Comparison of ENCODE assay signal across 31 mouse cellular contexts in the genomic region with DNA sequence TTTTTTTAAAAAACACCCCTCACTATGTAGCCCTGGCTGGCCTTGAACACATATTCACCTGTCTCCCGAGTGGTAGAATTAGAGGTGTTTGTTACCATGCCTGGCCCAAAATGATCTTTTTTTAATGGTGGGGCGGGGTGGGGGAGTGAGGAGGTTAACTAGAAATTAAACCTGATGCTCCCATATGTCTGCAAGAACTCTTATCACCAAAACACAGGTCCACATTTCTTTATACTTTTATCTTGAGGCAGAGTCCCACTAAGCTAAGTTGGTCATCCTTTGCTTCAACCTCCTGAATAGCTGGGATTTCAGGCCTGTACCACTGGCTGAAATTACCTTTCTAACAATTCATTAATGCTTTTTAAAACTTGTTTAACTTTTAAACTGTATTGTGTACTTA. TPM values are rescaled to one million over a fixed set of nuclear protein-coding genes. Genes with fewer than 3 reads are reported as not detected.
A peak's percentile ranks its signal among the peaks of the same experiment; 100 is the strongest.
DNase-seq lines count a peak whose midpoint lies in the region; ATAC-seq and TF ChIP-seq lines count a peak whose summit lies in the region.
"Had no signal": no experiment of that assay in that cellular context is flagged by ENCODE, and none has a peak within 500 bp of the region (broad histone marks: within the 10 kb centered on the region; RNA-seq: fewer than 3 reads in every experiment).

No protein-coding gene starts in this region.

- H3K36me3 ChIP-seq in intestine, embryonic 15.5 days, result no peaks in the 10 kb centered on the region
- H3K36me3 ChIP-seq in intestine, postnatal 0 days (ENCODE audit: control insufficient read depth, insufficient read depth), result 0 out of 2 replicates have a peak, but pooled peaks cover 4% of the 10 kb centered on the region
- peaks cover 64% of the 10 kb centered on the region for H3K36me3 ChIP-seq in erythroblast, embryonic 14.5 days (ENCODE audit: control insufficient read depth)
- peaks cover 14% of the 10 kb centered on the region; the same call in 1 of the 2 replicates for H3K36me3 ChIP-seq in liver, embryonic 13.5 days

- no peak overlapping the region for H3K27ac ChIP-seq in intestine, embryonic 15.5 days
- no peak overlapping the region for H3K27ac ChIP-seq in intestine, postnatal 0 days (ENCODE audit: low read depth, low read length)
- H3K27ac ChIP-seq in liver, embryonic 13.5 days, result peak overlapping the region; percentile 93
- H3K27ac ChIP-seq: embryonic facial prominence, embryonic 10.5 days; embryonic facial prominence, embryonic 15.5 days; forebrain, embryonic 10.5 days; gastrocnemius, adult 2 months; heart, embryonic 13.5 days; hindbrain, embryonic 12.5 days; limb, embryonic 10.5 days; limb, embryonic 15.5 days; lung, embryonic 15.5 days had no signal

- no peaks in the 10 kb centered on the region for H3K9me3 ChIP-seq in intestine, embryonic 15.5 days
- H3K9me3 ChIP-seq in intestine, postnatal 0 days (ENCODE audit: control insufficient read depth), result no peaks in the 10 kb centered on the region
- H3K9me3 ChIP-seq in erythroblast, embryonic 14.5 days (ENCODE audit: control insufficient read depth, low read length), result no peaks in the 10 kb centered on the region
- no peaks in the 10 kb centered on the region for H3K9me3 ChIP-seq in liver, embryonic 13.5 days (replicated peaks)
- H3K9me3 ChIP-seq: heart, embryonic 13.5 days; limb, embryonic 10.5 days; limb, embryonic 15.5 days; lung, embryonic 15.5 days; megakaryocyte, embryonic 14.5 days had no signal

- H3K4me3 ChIP-seq in intestine, embryonic 15.5 days (replicated peaks), result no peak overlapping the region
- H3K4me3 ChIP-seq in intestine, postnatal 0 days (ENCODE audit: low read depth, low read length), result no peak overlapping the region
- H3K4me3 ChIP-seq in erythroblast, embryonic 14.5 days (replicated peaks), result peak overlapping the region; percentile 48
- 0 out of 2 replicates have a peak overlapping the region, but pooled peaks have one; percentile 4 for H3K4me3 ChIP-seq in liver, embryonic 13.5 days (replicated peaks)
- H3K4me3 ChIP-seq: embryonic facial prominence, embryonic 10.5 days; embryonic facial prominence, embryonic 15.5 days; forebrain, embryonic 10.5 days; gastrocnemius, adult 2 months; heart, embryonic 13.5 days; hindbrain, embryonic 12.5 days; limb, embryonic 10.5 days; limb, embryonic 15.5 days; lung, embryonic 15.5 days; megakaryocyte, embryonic 14.5 days had no signal

- 78% methylated on average over 2 of the region's 2 CpGs for WGBS in intestine, embryonic 15.5 days
- 70% methylated on average over 2 of the region's 2 CpGs for WGBS in intestine, postnatal 0 days
- WGBS in liver, embryonic 13.5 days (ENCODE audit: insufficient replicate concordance), result 33% methylated on average over 2 of the region's 2 CpGs

- no peak for TF ChIP-seq CTCF in intestine, postnatal 0 days (IDR thresholded peaks at IDR 0.05; ENCODE audit: low read depth)

- DNase-seq in liver, embryonic 13.5 days, result no peak
- no peak for DNase-seq in embryo, embryonic 10.5 days (ENCODE audit: low spot score)
- DNase-seq in adipocyte (ENCODE audit: low spot score), result no peak
- DNase-seq: adrenal gland, adult 8-10 months; cerebellum, adult 18-20 months; cerebellum, postnatal 10 days; gastrocnemius, adult 2 months; heart, postnatal 10 days; kidney, adult 11 months; kidney, postnatal 14 days; layer of hippocampus, adult 9-11 months; midbrain, embryonic 14.5 days; right cerebral cortex, postnatal 25 days; spleen, adult 18-20 months; thymus, adult 2 months; thymus, postnatal 36 days had no signal

- H3K4me1 ChIP-seq in intestine, embryonic 15.5 days (replicated peaks), result no peaks in the 10 kb centered on the region
- H3K4me1 ChIP-seq in intestine, postnatal 0 days (replicated peaks; ENCODE audit: control insufficient read depth, insufficient read depth, low read length), result no peaks in the 10 kb centered on the region
- peaks cover 92% of the 10 kb centered on the region for H3K4me1 ChIP-seq in erythroblast, embryonic 14.5 days (ENCODE audit: control insufficient read depth)
- peaks cover 94% of the 10 kb centered on the region for H3K4me1 ChIP-seq in liver, embryonic 13.5 days (replicated peaks)
- H3K4me1 ChIP-seq: embryonic facial prominence, embryonic 10.5 days; embryonic facial prominence, embryonic 15.5 days; forebrain, embryonic 10.5 days; hindbrain, embryonic 12.5 days; limb, embryonic 10.5 days; limb, embryonic 15.5 days; lung, embryonic 15.5 days had no signal

- peak; percentile 54; the same call in 1 of the 2 replicates for ATAC-seq in intestine, embryonic 15.5 days
- ATAC-seq in intestine, postnatal 0 days, result no peak
- peak; percentile 82 for ATAC-seq in liver, embryonic 13.5 days (ENCODE audit: low read depth)
- ATAC-seq in megakaryocyte progenitor cell, adult 5-6 weeks (replicated peaks; ENCODE audit: poor library complexity), result peak; percentile 78
- no peak for ATAC-seq in cerebellum, adult (ENCODE audit: insufficient number of reproducible peaks, low FRiP score, low TSS enrichment)
- ATAC-seq: forebrain, embryonic 16.5 days had no signal

- no peak overlapping the region for H3K9ac ChIP-seq in intestine, embryonic 15.5 days
- H3K9ac ChIP-seq in intestine, postnatal 0 days (ENCODE audit: low read depth, low read length), result no peak overlapping the region
- H3K9ac ChIP-seq in liver, embryonic 13.5 days, result peak overlapping the region; percentile 53
- H3K9ac ChIP-seq: embryonic facial prominence, embryonic 15.5 days; heart, embryonic 13.5 days; hindbrain, embryonic 12.5 days; limb, embryonic 15.5 days; lung, embryonic 15.5 days had no signal

- no peak overlapping the region for H3K4me2 ChIP-seq in intestine, embryonic 15.5 days (replicated peaks)
- H3K4me2 ChIP-seq in intestine, postnatal 0 days (replicated peaks; ENCODE audit: low read depth), result no peak overlapping the region
- peak overlapping the region; percentile 53 for H3K4me2 ChIP-seq in liver, embryonic 13.5 days
- H3K4me2 ChIP-seq: embryonic facial prominence, embryonic 15.5 days; heart, embryonic 13.5 days; hindbrain, embryonic 12.5 days; limb, embryonic 15.5 days; lung, embryonic 15.5 days had no signal

- H3K27me3 ChIP-seq in intestine, embryonic 15.5 days (replicated peaks), result no peaks in the 10 kb centered on the region
- no peaks in the 10 kb centered on the region for H3K27me3 ChIP-seq in intestine, postnatal 0 days (replicated peaks; ENCODE audit: control insufficient read depth, insufficient read depth, low read length)
- H3K27me3 ChIP-seq in erythroblast, embryonic 14.5 days (ENCODE audit: control insufficient read depth), result no peaks in the 10 kb centered on the region
- H3K27me3 ChIP-seq in liver, embryonic 13.5 days, result no peaks in the 10 kb centered on the region
- H3K27me3 ChIP-seq: embryonic facial prominence, embryonic 15.5 days; heart, embryonic 13.5 days; hindbrain, embryonic 12.5 days; limb, embryonic 15.5 days; lung, embryonic 15.5 days; megakaryocyte, embryonic 14.5 days had no signal

RNA-seq across cellular contexts. Expression of a gene that starts 13.7 kb away (rescaled TPM):
- 68.7 and 75.2 TPM in 2 replicates for polyA plus RNA-seq in intestine, embryonic 15.5 days (2015; fragmentation: Nextera tagmentation; extraction: Ambion mirVana)
- polyA plus RNA-seq in intestine, postnatal 0 days (2015; fragmentation: Nextera tagmentation; extraction: Ambion mirVana), result 47.0 and 50.1 TPM in 2 replicates
- 7.9 and 8.6 TPM in 2 replicates for polyA plus RNA-seq in erythroblast, embryonic 14.5 days (2012)
- 47.9 and 57.3 TPM in 2 replicates for polyA plus RNA-seq in liver, embryonic 13.5 days (2015; fragmentation: Nextera tagmentation; extraction: Ambion mirVana)
- 93.9 and 100 TPM in 2 replicates for total RNA-seq in megakaryocyte progenitor cell, adult 5-6 weeks (2015)
- 89.1 and 113 TPM in 2 replicates for total RNA-seq in megakaryocyte progenitor cell, adult 5-6 weeks (2017)

Comparison
In these comparisons a context has a peak if more than half of its experiments do, and no peak if none do; other contexts are left out.
1. ATAC-seq: peak in intestine, embryonic 15.5 days (single experiment), liver, embryonic 13.5 days (single experiment) and megakaryocyte progenitor cell, adult 5-6 weeks (single experiment); none in intestine, postnatal 0 days (single experiment) and cerebellum, adult (single experiment).
2. H3K4me3 ChIP-seq: peak in erythroblast, embryonic 14.5 days (single experiment) and liver, embryonic 13.5 days (single experiment); none in intestine, embryonic 15.5 days (single experiment) and intestine, postnatal 0 days (single experiment).